Mouse (Mus musculus): ENCODE measurements around the gene C1qa.

- TF ChIP-seq MAX (IDR thresholded peaks at IDR 0.05; ENCODE audit: low read depth) (no peak), TCF12 (IDR thresholded peaks at IDR 0.05; ENCODE audit: insufficient read depth, poor library complexity, severe bottlenecking) (no peak), POLR2AphosphoS2 (IDR thresholded peaks at IDR 0.05; ENCODE audit: insufficient read length, low read depth) (no peak), POLR2A (IDR thresholded peaks at IDR 0.05; ENCODE audit: insufficient read length, low read depth) (no peak), SRF (IDR thresholded peaks at IDR 0.05; ENCODE audit: control insufficient read depth, insufficient read length, low read depth) (no peak), E2F4 (IDR thresholded peaks at IDR 0.05; ENCODE audit: insufficient read depth) (no peak), MYOD1 (IDR thresholded peaks at IDR 0.05; ENCODE audit: control insufficient read depth in 1 of 3, insufficient read length in 2 of 3, low read depth in 2 of 3) (no peak), MYOG (IDR thresholded peaks at IDR 0.05; ENCODE audit: control insufficient read depth in 1 of 3, insufficient read depth in 1 of 3, insufficient read length in 2 of 3, low read depth in 2 of 3) (no peak), CEBPB (IDR thresholded peaks at IDR 0.05; ENCODE audit: insufficient read depth, poor library complexity, severe bottlenecking) (no peak), USF1 (IDR thresholded peaks at IDR 0.05; ENCODE audit: low read depth) (no peak), TCF3 (IDR thresholded peaks at IDR 0.05; ENCODE audit: insufficient read length, low read depth) (no peak)
Observed at GRCm38 (mm10) chr4:136889981-136890380, 8.6 kb downstream of the C1qa start.

Data from myocyte (in vitro differentiated cells).